Mouse (Mus musculus) monocyte, adult 59 days (primary cell): Measurements from ENCODE around the gene Prtn3. TPM values are rescaled to one million over a fixed set of nuclear protein-coding genes. Genes with fewer than 3 reads are reported as not detected.

Source experiments
- total RNA-seq, 2 experiments: library from RNA; stranded (reverse); gene quantifications; one replicate each; pipeline ENCODE4 v1.2.4; 2023

Prtn3 gene
- total RNA-seq: 10 to 100 TPM in 1 of 2 experiments, 1 to 10 TPM in 1; 4.9 to 13.3 TPM

DNA sequence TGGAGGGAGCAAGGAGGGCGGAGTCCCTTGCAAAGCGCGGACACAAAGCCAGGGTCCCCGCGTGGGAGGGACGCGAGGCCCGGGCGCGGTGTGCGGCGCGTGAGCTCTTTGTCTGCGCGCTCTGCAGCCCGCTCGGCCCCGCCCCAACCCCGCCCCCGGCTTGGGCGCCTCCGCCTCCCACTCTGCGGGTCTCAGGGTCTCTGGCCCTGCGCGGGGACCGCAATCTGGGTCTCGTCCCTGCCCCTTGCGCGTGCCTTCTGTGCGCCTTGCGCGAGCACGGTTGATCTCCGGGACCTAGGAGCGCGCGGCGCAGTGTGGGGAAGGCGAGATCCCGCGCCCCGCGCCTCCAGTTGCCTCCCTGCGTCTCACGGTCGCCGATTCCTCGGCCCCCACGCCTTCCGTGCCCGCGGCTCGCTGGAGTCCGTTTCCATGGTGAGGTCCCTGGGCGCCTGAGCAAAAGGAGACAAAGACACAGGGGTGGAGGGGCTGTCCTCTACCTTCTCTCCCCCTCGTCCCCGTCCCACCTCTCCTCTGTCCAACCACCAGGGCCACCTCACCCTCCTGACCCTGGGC, at the start of gene Prtn3, which contains the start of gene Plppr3:
TSS of gene Prtn3 (plus strand) at position 187 of the 573 bp plus-strand sequence.
TSS of gene Plppr3 (minus strand) at position 345 of the 573 bp plus-strand sequence.

DNA sequence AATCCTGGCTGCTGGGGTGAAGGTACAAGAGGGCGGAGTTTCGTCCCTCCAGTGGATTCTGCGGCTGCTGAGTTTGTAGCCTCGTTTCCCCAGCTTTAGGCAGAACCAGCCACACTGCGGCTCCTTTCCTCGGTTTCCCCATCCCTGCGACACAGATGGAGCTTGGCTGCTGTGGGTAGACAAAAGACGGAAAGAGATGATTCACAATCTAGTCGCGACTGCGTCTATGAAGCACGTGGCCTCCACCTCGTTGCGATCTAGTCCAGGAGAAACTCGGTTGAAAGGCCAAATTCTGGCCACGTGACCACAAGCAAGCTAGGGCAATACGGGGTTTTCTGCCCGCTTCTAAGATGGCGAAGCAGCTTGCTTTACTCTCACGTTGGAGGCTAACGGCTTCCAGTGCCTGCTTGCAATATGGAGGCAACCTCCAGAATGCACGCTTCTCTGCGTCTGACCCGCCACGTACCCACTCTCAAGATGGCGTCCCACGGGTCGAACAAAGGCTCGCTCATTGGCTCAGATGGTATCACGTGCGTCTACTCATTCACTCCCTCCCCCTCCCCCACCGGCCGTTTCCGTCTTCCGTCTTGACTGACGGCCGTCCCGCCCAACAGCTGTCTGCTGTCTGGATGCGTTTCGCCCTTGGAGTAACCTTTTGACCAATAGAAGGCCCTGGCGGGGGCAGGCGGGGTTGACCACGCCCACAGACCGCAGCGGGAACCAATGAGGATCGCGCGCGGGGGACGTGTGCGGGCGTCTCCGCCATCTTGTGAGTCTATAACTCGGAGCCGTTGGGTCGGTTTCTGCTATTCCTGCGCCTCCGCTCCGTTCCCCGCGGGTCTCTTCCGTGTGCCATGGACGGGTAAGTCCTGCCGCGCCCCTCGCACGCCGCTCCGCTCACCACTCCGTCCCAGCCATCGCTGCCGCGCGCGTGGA, 20.1 kb upstream of the Prtn3 start, which contains the start of gene Ptbp1:
TSS of gene Ptbp1 (plus strand) at position 568 of the 936 bp plus-strand sequence.

DNA sequence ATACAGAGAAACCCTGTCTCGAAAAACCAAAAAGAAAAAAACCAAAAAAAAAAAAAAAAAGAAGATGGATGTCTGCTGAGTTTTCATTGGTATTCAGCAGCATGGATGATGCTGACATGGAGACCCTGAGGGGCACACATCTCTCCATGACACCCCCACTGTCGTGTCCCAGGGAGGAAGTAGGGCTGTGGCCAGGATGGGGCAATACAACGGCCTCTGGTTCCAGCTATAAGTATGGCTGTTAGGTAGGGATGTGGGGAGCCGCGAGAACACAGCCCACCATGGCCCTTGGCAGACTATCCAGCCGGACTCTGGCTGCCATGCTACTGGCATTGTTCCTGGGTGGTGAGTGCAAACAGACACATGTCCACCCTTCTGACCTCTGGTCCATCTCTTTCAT, 11.8 kb downstream of the Prtn3 start, which contains the start of gene Elane:
TSS of gene Elane (plus strand) at position 194 of the 400 bp plus-strand sequence.

GRCm38 (mm10) chr10:79890670-79891069, 16.4 kb downstream of the Prtn3 start, which contains the start of gene Cfd:
TSS of gene Cfd (plus strand) at chr10:79890853.

GRCm38 (mm10) chr10:79908167-79909091, 34.2 kb downstream of the Prtn3 start, which contains the start of gene Med16:
TSS of gene Med16 (minus strand) at chr10:79908923.

DNA sequence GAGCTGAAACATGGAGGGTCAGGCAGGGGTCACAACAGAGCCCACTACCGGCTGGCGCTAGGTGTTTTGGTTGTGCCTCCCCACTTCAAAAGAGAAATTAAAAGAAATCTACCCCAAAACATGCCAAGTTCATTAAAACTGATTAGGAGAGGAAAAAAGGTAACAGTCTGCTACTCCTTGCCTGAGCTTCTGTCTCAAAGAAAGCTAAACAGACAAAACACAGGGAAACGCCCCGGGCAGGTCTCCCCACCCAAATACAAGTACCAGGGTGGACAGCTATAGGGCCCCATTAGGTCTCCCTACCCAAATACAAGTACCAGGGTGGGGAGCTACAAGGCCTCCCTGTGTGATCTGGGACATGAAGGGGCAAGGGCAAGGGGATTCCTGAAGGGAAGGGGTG, 36.3 kb downstream of the Prtn3 start, which contains the start of gene Gm26602:
TSS of gene Gm26602 (plus strand) at position 301 of the 400 bp plus-strand sequence.

DNA sequence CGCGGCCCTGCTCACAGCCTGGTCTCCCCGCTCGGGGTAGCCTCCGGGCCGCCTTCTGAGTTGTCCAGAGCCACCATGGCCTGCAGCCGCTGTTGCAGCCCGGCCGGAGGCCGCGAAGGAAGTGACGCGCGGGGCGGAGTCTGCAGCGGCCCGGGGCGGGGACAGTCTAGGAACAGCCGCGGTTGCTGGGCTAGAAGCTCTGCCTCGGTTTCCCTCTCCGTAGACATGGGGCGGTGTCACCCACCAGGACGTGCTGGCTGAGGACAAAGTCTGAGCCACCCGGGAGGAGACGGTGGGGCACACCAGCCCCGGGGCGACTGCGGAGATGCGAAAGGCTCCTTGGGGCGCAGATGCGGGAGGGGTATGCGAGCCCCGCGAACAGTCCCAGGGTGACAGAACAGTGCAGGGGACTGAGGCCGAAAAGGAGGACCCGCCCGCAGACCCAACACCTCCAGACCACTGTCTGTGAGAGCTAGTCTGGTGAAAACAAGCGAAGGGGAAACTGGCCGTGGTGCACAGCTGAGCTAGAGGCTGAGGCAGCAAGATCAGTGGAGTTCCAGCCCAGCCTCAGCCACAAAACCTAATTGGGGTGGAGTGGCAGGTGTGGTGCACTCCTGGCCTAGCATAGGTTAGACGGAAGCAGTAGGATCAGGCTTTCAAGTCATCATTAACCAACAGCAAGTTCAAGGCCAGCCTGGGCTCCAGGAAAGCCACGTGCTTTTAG, 42.7 kb downstream of the Prtn3 start, which contains the start of gene Kiss1r:
TSS of gene Kiss1r (plus strand) at position 164 of the 724 bp plus-strand sequence.

DNA sequence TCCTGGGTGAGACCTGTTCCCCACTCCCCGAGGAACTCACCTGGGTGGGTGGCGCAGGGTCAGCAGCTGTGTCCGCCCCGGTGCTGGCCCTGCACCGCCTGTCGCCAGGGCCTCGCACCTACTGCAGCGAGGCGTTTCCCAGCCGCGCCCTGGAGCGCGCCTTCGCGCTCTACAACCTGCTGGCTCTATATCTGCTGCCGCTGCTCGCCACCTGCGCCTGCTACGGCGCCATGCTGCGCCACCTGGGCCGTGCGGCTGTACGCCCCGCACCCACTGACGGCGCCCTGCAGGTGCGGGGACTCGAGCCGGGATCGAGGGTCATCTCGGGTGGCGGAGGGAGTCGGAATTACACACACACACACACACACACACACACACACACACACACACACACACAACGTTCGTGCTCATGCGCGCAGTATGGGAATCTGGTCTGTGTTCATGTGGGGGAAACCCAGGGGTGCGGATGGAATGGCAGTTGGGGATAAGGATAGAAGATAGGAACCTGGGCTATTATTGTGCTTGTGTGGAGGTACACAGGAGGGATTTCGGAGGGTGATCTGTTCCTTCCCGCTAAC, 46.8 kb downstream of the Prtn3 start, which contains the start of gene R3hdm4:
TSS of gene R3hdm4 (minus strand) at position 251 of the 578 bp plus-strand sequence.

GRCm38 (mm10) chr10:79926491-79927323, 52.4 kb downstream of the Prtn3 start, which contains the start of gene Arid3a:
TSS of gene Arid3a (plus strand) at chr10:79927043.

Other genes starting within 250 kb of the Prtn3 start
- not detected for gene Shc2, start 236.6 kb upstream of the Prtn3 start, total RNA-seq
- not detected for gene Odf3l2, start 228.7 kb upstream of the Prtn3 start, total RNA-seq
- gene Madcam1, start 209.9 kb upstream of the Prtn3 start, total RNA-seq: not detected
- 10 to 100 TPM; 29.6 to 35.8 TPM for gene Tpgs1, start 205.1 kb upstream of the Prtn3 start, total RNA-seq
- 10 to 100 TPM; 64.7 to 68.6 TPM for gene Cdc34, start 192.3 kb upstream of the Prtn3 start, total RNA-seq
- gene Gzmm, start 185.5 kb upstream of the Prtn3 start, total RNA-seq: 1 to 10 TPM; 2.3 to 2.7 TPM
- 100 to 1,000 TPM; 153 to 156 TPM for gene Bsg, start 170.0 kb upstream of the Prtn3 start, total RNA-seq
- under 1 TPM in 1 of 2 experiments, not detected in 1; 0.16 TPM for gene Hcn2, start 157.8 kb upstream of the Prtn3 start, total RNA-seq
- 10 to 100 TPM; 29.0 to 32.2 TPM for gene Polrmt, start 127.9 kb upstream of the Prtn3 start, total RNA-seq
- gene Fgf22, start 119.4 kb upstream of the Prtn3 start, total RNA-seq: not detected
- 10 to 100 TPM; 42.3 to 43.1 TPM for gene Rnf126, start 107.5 kb upstream of the Prtn3 start, total RNA-seq
- 1 to 10 TPM; 1.2 to 2.2 TPM for gene Fstl3, start 97.2 kb upstream of the Prtn3 start, total RNA-seq
- gene Prss57, start 83.5 kb upstream of the Prtn3 start, total RNA-seq: not detected
- gene Palm, start 80.9 kb upstream of the Prtn3 start, total RNA-seq: 10 to 100 TPM; 70.2 to 73.6 TPM
- under 1 TPM in 1 of 2 experiments, not detected in 1; 0.49 TPM for gene Misp, start 53.5 kb upstream of the Prtn3 start, total RNA-seq
- gene Ptbp1, start 20.0 kb upstream of the Prtn3 start, total RNA-seq: 100 to 1,000 TPM; 308 to 311 TPM
- 1 to 10 TPM; 1.5 to 5.6 TPM for gene Plppr3, start 158 bp downstream of the Prtn3 start, total RNA-seq
- gene Elane, start 11.8 kb downstream of the Prtn3 start, total RNA-seq: 1 to 10 TPM; 1.4 to 1.7 TPM
- gene Cfd, start 16.4 kb downstream of the Prtn3 start, total RNA-seq: not detected
- 10 to 100 TPM; 33.8 to 45.6 TPM for gene Med16, start 34.4 kb downstream of the Prtn3 start, total RNA-seq
- gene Gm26602, start 36.4 kb downstream of the Prtn3 start, total RNA-seq: not detected
- gene Kiss1r, start 42.5 kb downstream of the Prtn3 start, total RNA-seq: 1 to 10 TPM; 1.1 to 1.5 TPM
- gene R3hdm4, start 46.7 kb downstream of the Prtn3 start, total RNA-seq: 100 to 1,000 TPM; 103 to 108 TPM
- gene Arid3a, start 52.6 kb downstream of the Prtn3 start, total RNA-seq: 10 to 100 TPM; 72.0 to 93.0 TPM
- gene Wdr18, start 85.7 kb downstream of the Prtn3 start, total RNA-seq: 10 to 100 TPM; 14.9 to 15.3 TPM
- gene Grin3b, start 96.2 kb downstream of the Prtn3 start, total RNA-seq: not detected
- gene Tmem259, start 109.9 kb downstream of the Prtn3 start, total RNA-seq: 100 to 1,000 TPM; 159 to 170 TPM
- 100 to 1,000 TPM; 264 to 285 TPM for gene Cnn2, start 114.1 kb downstream of the Prtn3 start, total RNA-seq
- gene Abca7, start 122.0 kb downstream of the Prtn3 start, total RNA-seq: 100 to 1,000 TPM; 123 to 126 TPM
- gene Arhgap45, start 142.2 kb downstream of the Prtn3 start, total RNA-seq: 100 to 1,000 TPM; 445 to 469 TPM
- 10 to 100 TPM; 70.3 to 88.5 TPM for gene Polr2e, start 165.3 kb downstream of the Prtn3 start, total RNA-seq
- gene Gpx4, start 172.7 kb downstream of the Prtn3 start, total RNA-seq: 100 to 1,000 TPM; 295 to 325 TPM
- gene Sbno2, start 231.1 kb downstream of the Prtn3 start, total RNA-seq: 100 to 1,000 TPM; 221 to 224 TPM
- gene Stk11, start 241.3 kb downstream of the Prtn3 start, total RNA-seq: 100 to 1,000 TPM; 122 to 129 TPM